Mouse (Mus musculus) midbrain, embryonic 11.5 days (tissue): ENCODE results near the gene Crb2. TPM values are rescaled to one million over a fixed set of nuclear protein-coding genes. Genes with fewer than 3 reads are reported as not detected.

Experiments used
- ATAC-seq: fragments of 200-750 bp; cut with Nextera tagmentation; 2 replicates; pipeline ENCODE4 v1.8.0; 2017; ENCODE audit warnings: moderate TSS enrichment, moderate library complexity; ENCODE audit not compliant: low FRiP score
- DNase-seq: peaks from one replicate; pipeline ENCODE4 v3.0.0; 2015; ENCODE audit warnings: low spot score; ENCODE audit errors: missing footprints
- H3K27ac ChIP-seq: fragments of 300-500 bp; sonication (generic); 2 replicates; pipeline ENCODE4 v1.5.1; 2014; ENCODE audit warnings: low read depth, low read length
- H3K27me3 ChIP-seq: fragments of 300-500 bp; sonication (generic); 2 replicates; pipeline ENCODE4 v1.6.1; 2014; ENCODE audit warnings: mild to moderate bottlenecking, low read length, moderate library complexity, mixed read lengths; ENCODE audit not compliant: control insufficient read depth, insufficient read depth
- H3K36me3 ChIP-seq: fragments of 300-500 bp; sonication (generic); 2 replicates; pipeline ENCODE4 v1.6.1; 2014; ENCODE audit warnings: mild to moderate bottlenecking, low read length, moderate library complexity, mixed read lengths; ENCODE audit not compliant: control insufficient read depth, insufficient read depth
- H3K4me1 ChIP-seq: fragments of 300-500 bp; sonication (generic); 2 replicates; pipeline ENCODE4 v1.6.1; 2014; ENCODE audit warnings: low read length; ENCODE audit not compliant: control insufficient read depth, insufficient read depth
- H3K4me2 ChIP-seq: fragments of 300-500 bp; sonication (generic); 2 replicates; pipeline ENCODE4 v1.6.1; 2014; ENCODE audit warnings: mild to moderate bottlenecking, moderate library complexity
- H3K4me3 ChIP-seq: fragments of 300-500 bp; sonication (generic); 2 replicates; pipeline ENCODE4 v1.5.1; 2014; ENCODE audit warnings: low read depth, low read length
- H3K9ac ChIP-seq: fragments of 300-500 bp; sonication (generic); 2 replicates; pipeline ENCODE4 v1.6.1; 2014; ENCODE audit warnings: low read length
- H3K9me3 ChIP-seq: fragments of 300-500 bp; sonication (generic); 2 replicates; pipeline ENCODE4 v1.6.1; 2016; ENCODE audit warnings: low read length; ENCODE audit not compliant: control insufficient read depth
- WGBS: fragments of 180-500 bp; shearing (Covaris S2); extraction: QIAGEN DNeasy Blood & Tissue Kit; methylation state at CpG from one replicate; pipeline ENCODE4 v1.1.7; 2014; 5-methylcytosine and 5-hydroxymethylcytosine counted together
- polyA plus RNA-seq: library from polyadenylated mRNA; unstranded; fragments of >200 nt; fragmentation: Nextera tagmentation; extraction: Ambion mirVana; gene quantifications from 2 replicates; pipeline ENCODE4 v1.2.1, GENCODE M21; 2014

The Crb2 gene
- polyA plus RNA-seq, 1 experiment from 2014 or later = 14.6 TPM

DNA sequence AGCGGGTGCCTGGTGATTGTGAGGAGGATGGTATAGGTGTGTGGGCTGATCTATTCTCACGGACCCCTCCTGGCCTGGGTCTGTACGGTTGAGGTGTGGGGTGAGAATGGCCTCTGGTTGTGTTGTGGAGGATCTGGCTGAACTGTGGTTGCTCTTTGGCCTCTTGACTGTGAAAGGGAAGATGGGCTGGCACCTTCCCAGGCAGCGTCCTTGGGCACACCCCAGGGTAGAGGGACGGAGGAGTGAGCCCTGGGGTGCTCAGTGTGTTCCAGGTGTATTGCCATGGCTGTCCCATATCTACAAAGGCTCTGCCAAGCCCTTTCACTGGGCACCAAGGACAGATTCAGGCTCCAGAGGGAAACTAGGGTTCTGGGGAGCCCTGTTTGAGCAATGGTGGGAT, 13.0 kb downstream of the Crb2 start:
- DNase-seq (no peak), ATAC-seq (no peak)
- Histone ChIP-seq H3K27ac (no peak overlapping the region), H3K4me2 (no peak overlapping the region), H3K36me3 (peaks cover 17% of the 10 kb centered on the region), H3K27me3 (no peaks in the 10 kb centered on the region; the same call in 1 of the 2 replicates), H3K9me3 (no peaks in the 10 kb centered on the region), H3K4me1 (no peaks in the 10 kb centered on the region), H3K4me3 (no peak overlapping the region), H3K9ac (no peak overlapping the region)
- WGBS = 99% methylated on average over 5 of the region's 5 CpGs

DNA sequence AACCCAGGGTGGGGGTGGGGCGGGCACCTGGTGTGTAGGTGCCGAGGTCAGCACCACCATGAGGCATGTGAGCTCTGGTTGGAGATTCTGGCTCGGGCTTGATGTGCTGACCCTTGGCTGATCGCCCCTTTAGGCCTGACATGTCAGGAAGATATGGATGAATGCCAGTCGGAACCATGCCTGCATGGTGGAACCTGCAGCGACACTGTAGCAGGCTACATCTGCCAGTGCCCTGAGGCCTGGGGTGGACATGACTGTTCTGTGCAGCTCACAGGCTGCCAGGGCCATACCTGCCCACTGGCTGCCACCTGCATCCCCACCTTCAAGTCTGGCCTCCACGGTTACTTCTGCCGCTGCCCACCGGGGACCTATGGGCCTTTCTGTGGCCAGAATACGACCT, 13.9 kb downstream of the Crb2 start:
- H3K9me3 ChIP-seq = no peaks in the 10 kb centered on the region
- no peaks in the 10 kb centered on the region for H3K4me1 ChIP-seq
- H3K27ac ChIP-seq = no peak overlapping the region
- peaks cover 17% of the 10 kb centered on the region for H3K36me3 ChIP-seq
- 93% methylated on average over 10 of the region's 10 CpGs for WGBS
- H3K4me3 ChIP-seq = no peak overlapping the region
- H3K4me2 ChIP-seq = no peak overlapping the region
- no peaks in the 10 kb centered on the region; the same call in 1 of the 2 replicates for H3K27me3 ChIP-seq
- DNase-seq (no peak), ATAC-seq (no peak)
- H3K9ac ChIP-seq = no peak overlapping the region

DNA sequence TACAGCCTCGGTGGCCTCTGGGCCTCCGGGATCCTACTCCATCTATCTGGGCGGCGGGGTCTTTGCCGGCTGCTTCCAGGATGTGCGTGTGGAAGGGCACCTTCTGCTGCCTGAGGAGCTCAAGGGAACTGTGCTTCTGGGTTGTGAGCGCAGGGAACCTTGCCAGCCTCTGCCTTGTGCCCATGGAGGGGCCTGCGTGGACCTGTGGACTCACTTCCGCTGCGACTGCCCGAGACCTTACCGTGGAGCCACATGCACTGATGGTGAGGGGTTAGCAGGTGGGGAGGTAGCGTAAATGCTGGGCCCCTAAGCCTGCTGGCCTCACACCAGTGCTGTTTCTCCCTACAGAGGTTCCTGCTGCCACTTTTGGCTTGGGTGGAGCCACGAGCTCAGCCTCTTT, 14.7 kb downstream of the Crb2 start:
- Histone ChIP-seq H3K9me3 (no peaks in the 10 kb centered on the region), H3K36me3 (peaks cover 17% of the 10 kb centered on the region), H3K4me3 (no peak overlapping the region), H3K27me3 (no peaks in the 10 kb centered on the region; the same call in 1 of the 2 replicates), H3K4me2 (no peak overlapping the region), H3K4me1 (no peaks in the 10 kb centered on the region), H3K27ac (no peak overlapping the region), H3K9ac (no peak overlapping the region)
- DNase-seq (no peak), ATAC-seq (no peak)
- WGBS = 95% methylated on average over 14 of the region's 14 CpGs

DNA sequence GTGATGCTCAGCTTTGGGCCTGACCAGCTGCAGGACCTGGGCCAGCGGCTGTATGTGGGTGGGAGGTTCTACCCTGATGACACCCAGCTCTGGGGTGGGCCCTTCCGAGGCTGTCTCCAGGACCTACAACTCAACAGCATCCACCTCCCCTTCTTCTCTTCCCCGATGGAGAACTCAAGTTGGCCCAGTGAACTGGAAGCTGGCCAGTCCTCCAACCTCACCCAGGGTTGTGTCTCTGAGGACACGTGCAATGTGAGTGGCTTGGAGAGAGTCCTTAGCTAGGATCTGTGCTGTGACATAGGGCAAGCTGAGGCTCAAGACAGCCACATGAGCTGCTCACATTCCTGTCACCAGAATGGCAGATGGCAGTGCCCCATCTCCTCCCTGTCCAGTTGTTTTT, 15.3 kb downstream of the Crb2 start:
- H3K36me3 ChIP-seq = peaks cover 17% of the 10 kb centered on the region
- no peak overlapping the region for H3K27ac ChIP-seq
- no peak overlapping the region for H3K9ac ChIP-seq
- no peaks in the 10 kb centered on the region for H3K4me1 ChIP-seq
- no peaks in the 10 kb centered on the region; the same call in 1 of the 2 replicates for H3K27me3 ChIP-seq
- H3K4me2 ChIP-seq = no peak overlapping the region
- H3K4me3 ChIP-seq = no peak overlapping the region
- no peaks in the 10 kb centered on the region for H3K9me3 ChIP-seq
- ATAC-seq (no peak), DNase-seq (no peak)
- 89% methylated on average over 4 of the region's 4 CpGs for WGBS

DNA sequence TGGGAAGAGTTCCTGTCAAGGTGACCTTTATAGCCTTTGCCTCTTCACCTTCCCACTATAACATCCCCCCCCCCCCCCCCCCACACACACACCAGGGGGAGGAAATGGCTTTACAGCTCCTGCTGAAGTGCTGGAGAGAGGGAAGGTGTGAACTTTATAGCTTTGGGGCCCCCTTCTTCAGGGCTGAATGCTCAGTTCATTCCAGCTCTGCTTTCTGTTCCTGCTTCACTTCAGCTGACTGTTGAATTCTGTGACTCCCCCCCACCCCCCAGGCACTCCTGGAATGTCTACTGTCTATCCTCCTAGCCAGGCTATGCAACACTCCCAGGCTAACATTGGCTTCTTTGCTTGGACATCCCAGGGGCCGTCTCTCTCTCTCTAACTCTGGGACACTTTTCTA, 20.0 kb downstream of the Crb2 start:
- Histone ChIP-seq H3K27ac (no peak overlapping the region), H3K9me3 (no peaks in the 10 kb centered on the region)
- WGBS = 80% methylated on average over 1 of the region's 1 CpGs

DNA sequence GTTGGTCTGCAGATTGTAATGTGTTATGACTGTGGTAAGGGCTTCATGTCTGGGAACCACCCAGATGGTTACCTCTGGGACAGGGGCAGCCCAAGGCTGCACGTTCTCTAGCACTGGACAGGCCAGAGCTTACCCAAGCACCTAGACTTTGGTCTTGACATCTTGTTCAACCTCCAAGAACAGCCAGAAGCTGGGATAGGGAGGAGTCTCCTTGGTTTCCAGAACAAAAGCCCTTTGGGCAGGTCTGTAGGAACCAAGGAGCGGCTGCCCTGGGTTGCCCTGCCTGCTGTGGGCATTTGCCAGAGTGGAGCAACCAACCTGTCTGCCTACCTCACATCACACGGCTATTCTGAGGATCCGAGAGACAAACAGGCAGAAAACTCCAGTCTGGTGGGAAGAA, 21.0 kb downstream of the Crb2 start:
- Histone ChIP-seq H3K4me1 (no peaks in the 10 kb centered on the region), H3K9ac (no peak overlapping the region), H3K27me3 (no peaks in the 10 kb centered on the region; the same call in 1 of the 2 replicates), H3K36me3 (peaks cover 10% of the 10 kb centered on the region), H3K4me2 (no peak overlapping the region), H3K4me3 (no peak overlapping the region), H3K9me3 (no peaks in the 10 kb centered on the region), H3K27ac (no peak overlapping the region)
- 90% methylated on average over 4 of the region's 4 CpGs for WGBS
- no peak for ATAC-seq
- no peak for DNase-seq

More for the DNA sequence above, 20.0 kb downstream of the Crb2 start:
- no peak for DNase-seq
- no peak overlapping the region for H3K4me2 ChIP-seq
- H3K4me3 ChIP-seq = no peak overlapping the region
- H3K9ac ChIP-seq = no peak overlapping the region
- no peaks in the 10 kb centered on the region for H3K4me1 ChIP-seq
- no peak for ATAC-seq
- H3K27me3 ChIP-seq = no peaks in the 10 kb centered on the region; the same call in 1 of the 2 replicates
- H3K36me3 ChIP-seq = peaks cover 15% of the 10 kb centered on the region

DNA sequence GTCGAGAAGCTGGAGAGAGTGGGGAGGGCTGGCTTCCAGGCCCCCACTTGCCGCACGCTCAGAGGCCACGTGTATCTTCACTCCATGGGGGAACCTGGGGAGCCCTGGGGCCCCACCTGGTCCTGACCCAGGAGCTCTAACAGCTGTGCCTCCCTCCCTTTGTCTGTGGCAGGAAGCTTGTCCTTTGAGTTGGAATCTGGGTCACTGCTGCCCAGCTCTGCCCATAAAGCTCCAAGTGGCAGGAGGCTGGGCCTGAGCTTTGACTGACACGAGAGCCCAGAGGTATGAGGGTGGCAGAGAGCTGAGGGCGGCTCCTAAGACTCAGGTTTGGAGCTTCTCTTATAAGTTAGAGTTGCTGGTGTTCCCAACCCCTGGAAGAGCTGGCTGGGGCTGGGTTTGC, 23.1 kb downstream of the Crb2 start:
- Histone ChIP-seq H3K4me2 (no peak overlapping the region), H3K4me3 (no peak overlapping the region), H3K27ac (no peak overlapping the region), H3K36me3 (peaks cover 2% of the 10 kb centered on the region; the same call in 1 of the 2 replicates), H3K27me3 (no peaks in the 10 kb centered on the region), H3K4me1 (peaks cover 4% of the 10 kb centered on the region), H3K9me3 (no peaks in the 10 kb centered on the region), H3K9ac (no peak overlapping the region)
- DNase-seq (no peak), ATAC-seq (no peak)
- WGBS = 62% methylated on average over 6 of the region's 6 CpGs

DNA sequence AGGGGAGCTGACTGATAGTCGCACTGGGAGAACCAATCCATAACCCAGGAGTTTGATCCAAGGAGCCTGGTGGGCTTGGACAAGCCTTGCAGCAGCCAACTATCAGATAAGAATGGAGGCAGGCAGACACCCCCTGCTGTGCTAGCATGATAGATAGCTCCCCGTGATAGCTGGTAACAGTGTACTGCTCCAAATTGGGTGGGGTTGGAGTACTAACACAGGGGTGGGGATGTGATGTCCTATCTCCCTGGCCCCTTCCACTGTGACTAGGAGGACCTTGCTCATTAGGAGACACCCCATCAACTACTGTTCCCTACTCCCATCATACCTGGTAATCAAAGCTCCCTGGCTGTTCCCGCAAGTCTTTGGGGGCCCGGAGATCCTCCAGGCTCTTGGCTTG, 25.6 kb downstream of the Crb2 start:
- Histone ChIP-seq H3K4me1 (peaks cover 4% of the 10 kb centered on the region), H3K27me3 (no peaks in the 10 kb centered on the region), H3K9me3 (no peaks in the 10 kb centered on the region), H3K4me3 (no peak overlapping the region), H3K36me3 (0 out of 2 replicates have a peak, but pooled peaks cover 2% of the 10 kb centered on the region), H3K27ac (no peak overlapping the region), H3K9ac (no peak overlapping the region), H3K4me2 (no peak overlapping the region)
- ATAC-seq (no peak), DNase-seq (no peak)
- 78% methylated on average over 4 of the region's 4 CpGs for WGBS

DNA sequence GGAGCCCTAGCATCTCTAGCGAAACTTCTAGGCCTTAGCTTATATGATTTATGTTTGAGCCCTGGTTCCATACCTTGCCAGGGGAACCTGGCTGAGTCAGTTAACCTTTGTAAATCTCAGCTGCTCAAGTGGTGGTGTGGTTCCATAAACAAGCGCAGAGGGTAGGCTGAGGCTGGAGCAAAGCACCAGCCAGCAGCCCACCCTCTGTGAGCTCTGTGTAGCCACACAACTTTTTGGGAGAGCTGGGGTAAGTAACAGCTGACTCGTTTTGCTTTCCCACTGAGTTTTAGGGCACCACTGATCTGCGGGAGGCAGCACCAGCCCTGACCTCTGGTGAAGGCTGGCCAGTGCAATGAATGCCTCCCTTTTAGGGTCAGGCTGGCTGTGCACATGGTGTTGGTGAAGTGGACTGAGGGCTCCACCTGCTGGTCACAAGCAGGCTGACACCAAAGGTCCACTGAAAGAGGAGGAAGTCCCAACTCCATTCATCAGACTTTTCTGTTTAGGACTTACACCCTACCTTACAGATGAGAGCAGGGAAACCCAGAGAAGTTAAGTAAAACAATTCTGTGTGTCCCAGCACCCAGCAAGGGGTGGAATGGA, 26.7 kb downstream of the Crb2 start:
- no peaks in the 10 kb centered on the region for H3K9me3 ChIP-seq
- 0 out of 2 replicates have a peak, but pooled peaks cover 2% of the 10 kb centered on the region for H3K36me3 ChIP-seq
- ATAC-seq (peak; percentile 87), DNase-seq (peak; percentile 97)
- no peak overlapping the region for H3K4me2 ChIP-seq
- no peak overlapping the region for H3K4me3 ChIP-seq
- H3K4me1 ChIP-seq = peaks cover 4% of the 10 kb centered on the region
- no peak overlapping the region for H3K27ac ChIP-seq
- H3K9ac ChIP-seq = no peak overlapping the region
- H3K27me3 ChIP-seq = no peaks in the 10 kb centered on the region
- WGBS = 47% methylated on average over 4 of the region's 4 CpGs
